Mouse (Mus musculus) limb, embryonic 15.5 days (tissue): ENCODE measurements around the gene Slc25a13. TPM values are rescaled to one million over a fixed set of nuclear protein-coding genes. Genes with fewer than 3 reads are reported as not detected.

ENCODE experiments used
- ATAC-seq: fragments of 200-750 bp; cut with Nextera tagmentation; 2 replicates; pipeline ENCODE4 v1.8.0; 2017; ENCODE audit warnings: low read depth, moderate TSS enrichment; ENCODE audit not compliant: insufficient number of reproducible peaks, low FRiP score, low TSS enrichment
- H3K27ac ChIP-seq: fragments of 300-500 bp; sonication (generic); 2 replicates; pipeline ENCODE4 v1.5.1; 2015; ENCODE audit warnings: moderate library complexity, mild to moderate bottlenecking, inconsistent platforms
- H3K27me3 ChIP-seq: fragments of 300-500 bp; sonication (generic); 2 replicates; pipeline ENCODE4 v1.6.1; 2015; ENCODE audit warnings: inconsistent platforms
- H3K36me3 ChIP-seq: fragments of 300-500 bp; sonication (generic); 2 replicates; pipeline ENCODE4 v1.6.1; 2015; ENCODE audit warnings: inconsistent platforms
- H3K4me1 ChIP-seq: fragments of 300-500 bp; sonication (generic); 2 replicates; pipeline ENCODE4 v1.6.1; 2015; ENCODE audit warnings: inconsistent platforms
- H3K4me2 ChIP-seq: fragments of 300-500 bp; sonication (generic); 2 replicates; pipeline ENCODE4 v1.6.1; 2015; ENCODE audit warnings: mild to moderate bottlenecking, inconsistent platforms
- H3K4me3 ChIP-seq: fragments of 300-500 bp; sonication (generic); 2 replicates; pipeline ENCODE4 v1.5.1; 2015; ENCODE audit warnings: mild to moderate bottlenecking, inconsistent platforms
- H3K9ac ChIP-seq: fragments of 300-500 bp; sonication (generic); 2 replicates; pipeline ENCODE4 v1.6.1; 2015; ENCODE audit warnings: inconsistent platforms
- H3K9me3 ChIP-seq: fragments of 300-500 bp; sonication (generic); 2 replicates; pipeline ENCODE4 v1.6.1; 2016; ENCODE audit warnings: inconsistent platforms
- WGBS: fragments of 180-500 bp; shearing (Covaris S2); methylation state at CpG from one replicate; pipeline ENCODE4 v1.1.7; 2015; 5-methylcytosine and 5-hydroxymethylcytosine counted together
- polyA plus RNA-seq: library from polyadenylated mRNA; unstranded; fragments of >200 nt; fragmentation: Nextera tagmentation; extraction: Ambion mirVana; gene quantifications from 2 replicates; pipeline ENCODE4 v1.2.1, GENCODE M21; 2015

The Slc25a13 gene
- polyA plus RNA-seq, 1 experiment from 2014 or later = 17.2 TPM

DNA sequence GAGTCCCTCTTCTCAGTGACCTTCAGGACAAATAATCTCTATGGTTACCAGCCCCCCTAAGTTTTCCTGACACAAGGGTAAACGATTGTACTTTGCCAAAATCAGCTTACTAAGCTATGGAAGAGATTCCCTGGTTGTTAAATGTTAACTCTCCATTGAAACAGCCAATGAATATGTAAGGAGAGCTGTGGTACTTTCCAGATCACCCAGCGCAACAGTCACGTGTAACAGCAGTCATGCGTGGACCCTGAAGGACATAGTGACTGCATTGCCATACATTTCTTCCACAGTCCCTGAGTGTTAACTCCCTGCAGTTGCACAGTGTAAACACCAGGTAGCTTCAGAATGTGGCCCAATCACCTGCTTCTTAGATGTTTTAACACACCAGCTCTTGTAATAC lies 82.0 kb downstream of the Slc25a13 start:
- no peak overlapping the region for H3K9ac ChIP-seq
- H3K4me2 ChIP-seq = no peak overlapping the region
- H3K27ac ChIP-seq = no peak overlapping the region
- no peaks in the 10 kb centered on the region for H3K9me3 ChIP-seq
- 93% methylated on average over 4 of the region's 4 CpGs for WGBS
- H3K36me3 ChIP-seq = no peaks in the 10 kb centered on the region
- no peaks in the 10 kb centered on the region for H3K4me1 ChIP-seq
- H3K4me3 ChIP-seq = no peak overlapping the region
- no peaks in the 10 kb centered on the region for H3K27me3 ChIP-seq
- ATAC-seq = no peak

- Histone ChIP-seq H3K4me1 (no peaks in the 10 kb centered on the region), H3K27ac (no peak overlapping the region), H3K27me3 (no peaks in the 10 kb centered on the region), H3K9ac (no peak overlapping the region), H3K4me3 (no peak overlapping the region), H3K9me3 (no peaks in the 10 kb centered on the region), H3K4me2 (no peak overlapping the region), H3K36me3 (no peaks in the 10 kb centered on the region)
- WGBS = 81% methylated on average over 8 of the region's 8 CpGs
- ATAC-seq = no peak
Measured at GRCm38 (mm10) chr6:6133556-6134050, 83.4 kb downstream of the Slc25a13 start.

GRCm38 (mm10) chr6:6132047-6132446 lies 84.9 kb downstream of the Slc25a13 start:
- Histone ChIP-seq H3K4me2 (no peak overlapping the region), H3K9ac (no peak overlapping the region), H3K4me1 (no peaks in the 10 kb centered on the region), H3K27me3 (no peaks in the 10 kb centered on the region), H3K27ac (no peak overlapping the region), H3K4me3 (no peak overlapping the region), H3K36me3 (no peaks in the 10 kb centered on the region), H3K9me3 (no peaks in the 10 kb centered on the region)
- ATAC-seq = no peak
- 62% methylated on average over 5 of the region's 5 CpGs for WGBS

DNA sequence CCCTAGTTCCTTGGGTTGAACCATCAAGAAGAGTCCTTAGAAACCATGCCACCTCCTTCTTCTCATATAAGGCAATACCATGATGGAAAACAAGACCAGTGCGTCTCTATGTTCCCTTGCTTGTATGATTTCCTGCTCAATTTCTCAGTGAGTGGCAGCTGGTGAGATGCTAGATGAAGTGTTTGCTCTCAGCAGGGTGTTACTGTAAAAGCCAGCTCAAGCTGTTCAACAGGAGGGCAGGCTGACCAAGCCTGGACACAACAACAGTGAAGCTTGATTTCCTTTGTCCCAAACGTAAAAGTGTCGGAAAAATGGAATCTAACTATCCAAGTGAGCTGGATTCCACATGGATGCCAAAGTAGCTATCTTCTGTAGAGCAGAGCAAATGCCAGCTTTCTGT lies 91.4 kb downstream of the Slc25a13 start:
- ATAC-seq = no peak
- no peak overlapping the region for H3K9ac ChIP-seq
- no peaks in the 10 kb centered on the region for H3K36me3 ChIP-seq
- 78% methylated on average over 3 of the region's 3 CpGs for WGBS
- H3K4me1 ChIP-seq = no peaks in the 10 kb centered on the region
- H3K9me3 ChIP-seq = no peaks in the 10 kb centered on the region
- H3K27me3 ChIP-seq = no peaks in the 10 kb centered on the region
- no peak overlapping the region for H3K27ac ChIP-seq
- no peak overlapping the region for H3K4me3 ChIP-seq
- no peak overlapping the region for H3K4me2 ChIP-seq

GRCm38 (mm10) chr6:6121904-6122303 lies 95.1 kb downstream of the Slc25a13 start:
- Histone ChIP-seq H3K9ac (no peak overlapping the region), H3K4me1 (no peaks in the 10 kb centered on the region), H3K9me3 (no peaks in the 10 kb centered on the region), H3K4me3 (no peak overlapping the region), H3K27ac (no peak overlapping the region), H3K36me3 (no peaks in the 10 kb centered on the region), H3K27me3 (no peaks in the 10 kb centered on the region), H3K4me2 (no peak overlapping the region)
- no peak for ATAC-seq
- WGBS = 92% methylated on average over 5 of the region's 5 CpGs

DNA sequence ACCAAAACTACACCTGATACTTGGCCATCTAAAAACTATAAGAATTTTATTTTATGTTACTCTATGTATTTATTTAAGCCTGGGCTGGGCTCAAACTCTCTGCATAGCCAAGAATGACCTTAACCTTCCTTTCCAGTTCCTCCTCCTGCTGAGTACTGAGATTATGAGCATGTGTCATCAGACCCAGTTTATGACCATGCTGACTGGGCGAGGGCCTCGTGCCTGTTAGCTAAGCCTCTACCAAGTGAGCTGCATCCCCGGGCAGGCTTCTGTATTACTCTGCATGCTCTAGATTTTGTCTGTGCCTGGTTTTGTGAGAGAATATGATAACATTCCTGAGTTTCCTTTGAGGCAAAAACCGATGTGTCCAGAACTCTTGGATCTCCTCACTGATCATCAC lies 96.1 kb downstream of the Slc25a13 start:
- no peaks in the 10 kb centered on the region for H3K36me3 ChIP-seq
- no peaks in the 10 kb centered on the region for H3K9me3 ChIP-seq
- H3K4me2 ChIP-seq = no peak overlapping the region
- H3K4me1 ChIP-seq = no peaks in the 10 kb centered on the region
- no peak overlapping the region for H3K27ac ChIP-seq
- no peak overlapping the region for H3K9ac ChIP-seq
- no peak for ATAC-seq
- H3K27me3 ChIP-seq = no peaks in the 10 kb centered on the region
- H3K4me3 ChIP-seq = no peak overlapping the region
- 62% methylated on average over 4 of the region's 4 CpGs for WGBS

DNA sequence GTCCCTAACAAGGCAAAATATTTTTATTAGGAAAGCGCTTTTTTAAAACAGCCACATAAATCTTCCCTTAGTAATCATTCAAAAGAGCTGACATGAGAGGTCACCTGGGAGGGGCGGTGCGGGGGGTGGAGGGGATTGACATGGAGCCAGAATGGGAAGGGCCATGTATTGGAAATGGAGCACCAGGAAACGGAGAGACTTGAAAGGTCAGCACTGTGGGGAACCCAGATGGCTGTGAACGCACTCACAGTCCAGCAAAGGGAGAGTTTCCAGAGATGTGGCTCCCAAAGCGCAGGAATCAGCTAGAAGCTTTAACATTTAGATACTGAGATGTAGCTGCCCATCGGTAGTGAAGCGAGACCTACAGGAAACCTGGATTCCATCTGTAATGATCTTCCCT lies 101.2 kb downstream of the Slc25a13 start:
- H3K27ac ChIP-seq = no peak overlapping the region
- H3K4me1 ChIP-seq = peaks cover 19% of the 10 kb centered on the region
- H3K9me3 ChIP-seq = no peaks in the 10 kb centered on the region
- no peak for ATAC-seq
- H3K36me3 ChIP-seq = no peaks in the 10 kb centered on the region
- H3K9ac ChIP-seq = no peak overlapping the region
- 63% methylated on average over 8 of the region's 8 CpGs for WGBS
- H3K27me3 ChIP-seq = no peaks in the 10 kb centered on the region
- H3K4me2 ChIP-seq = no peak overlapping the region
- no peak overlapping the region for H3K4me3 ChIP-seq

DNA sequence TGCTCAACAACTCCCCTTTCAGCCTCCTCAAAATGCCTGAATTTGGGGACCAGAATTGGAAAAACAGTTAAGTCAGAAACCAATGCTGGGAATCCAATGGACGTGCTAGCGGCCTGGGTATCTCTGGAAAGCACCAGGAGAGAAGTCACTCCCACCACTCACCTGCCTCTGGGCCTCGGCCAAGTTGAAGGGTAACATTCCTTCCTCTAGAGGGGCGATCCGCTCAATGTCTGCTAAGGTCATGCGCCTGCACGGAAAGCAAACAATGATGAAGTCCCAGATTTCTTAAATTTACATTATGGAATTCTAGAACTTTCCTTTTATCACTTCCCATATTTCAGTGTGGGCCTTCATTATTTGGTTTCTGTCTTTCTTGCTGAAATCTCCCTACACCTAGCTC lies 103.2 kb downstream of the Slc25a13 start:
- Histone ChIP-seq H3K36me3 (no peaks in the 10 kb centered on the region), H3K4me3 (no peak overlapping the region), H3K9ac (no peak overlapping the region), H3K4me1 (peaks cover 19% of the 10 kb centered on the region), H3K9me3 (no peaks in the 10 kb centered on the region), H3K27me3 (no peaks in the 10 kb centered on the region), H3K27ac (peak overlapping the region; percentile 44; the same call in 1 of the 2 replicates), H3K4me2 (no peak overlapping the region)
- WGBS = 53% methylated on average over 7 of the region's 7 CpGs
- ATAC-seq = no peak

GRCm38 (mm10) chr6:6112767-6113528 lies 104.0 kb downstream of the Slc25a13 start:
- ATAC-seq = no peak
- 26% methylated on average over 10 of the region's 10 CpGs for WGBS
- peaks cover 4% of the 10 kb centered on the region; the same call in 1 of the 2 replicates for H3K36me3 ChIP-seq
- no peak overlapping the region for H3K9ac ChIP-seq
- H3K4me1 ChIP-seq = peaks cover 19% of the 10 kb centered on the region
- no peaks in the 10 kb centered on the region for H3K27me3 ChIP-seq
- H3K27ac ChIP-seq = peak overlapping the region; percentile 44
- no peak overlapping the region for H3K4me2 ChIP-seq
- no peaks in the 10 kb centered on the region for H3K9me3 ChIP-seq
- no peak overlapping the region for H3K4me3 ChIP-seq

GRCm38 (mm10) chr6:6107419-6107966 lies 109.5 kb downstream of the Slc25a13 start:
- H3K4me3 ChIP-seq = no peak overlapping the region
- ATAC-seq = no peak

GRCm38 (mm10) chr6:6105586-6105985 lies 111.4 kb downstream of the Slc25a13 start:
- no peak overlapping the region for H3K4me2 ChIP-seq
- no peaks in the 10 kb centered on the region for H3K27me3 ChIP-seq
- H3K4me3 ChIP-seq = no peak overlapping the region
- peaks cover 5% of the 10 kb centered on the region; the same call in 1 of the 2 replicates for H3K36me3 ChIP-seq
- no peak for ATAC-seq
- no peak overlapping the region for H3K27ac ChIP-seq
- 88% methylated on average over 9 of the region's 9 CpGs for WGBS
- no peak overlapping the region for H3K9ac ChIP-seq
- H3K9me3 ChIP-seq = no peaks in the 10 kb centered on the region
- peaks cover 17% of the 10 kb centered on the region; the same call in 1 of the 2 replicates for H3K4me1 ChIP-seq

More at GRCm38 (mm10) chr6:6107419-6107966, 109.5 kb downstream of the Slc25a13 start:
- Histone ChIP-seq H3K9me3 (no peaks in the 10 kb centered on the region), H3K4me1 (peaks cover 11% of the 10 kb centered on the region), H3K9ac (no peak overlapping the region), H3K4me2 (no peak overlapping the region), H3K27ac (no peak overlapping the region), H3K27me3 (no peaks in the 10 kb centered on the region), H3K36me3 (peaks cover 5% of the 10 kb centered on the region; the same call in 1 of the 2 replicates)
- 65% methylated on average over 5 of the region's 5 CpGs for WGBS

DNA sequence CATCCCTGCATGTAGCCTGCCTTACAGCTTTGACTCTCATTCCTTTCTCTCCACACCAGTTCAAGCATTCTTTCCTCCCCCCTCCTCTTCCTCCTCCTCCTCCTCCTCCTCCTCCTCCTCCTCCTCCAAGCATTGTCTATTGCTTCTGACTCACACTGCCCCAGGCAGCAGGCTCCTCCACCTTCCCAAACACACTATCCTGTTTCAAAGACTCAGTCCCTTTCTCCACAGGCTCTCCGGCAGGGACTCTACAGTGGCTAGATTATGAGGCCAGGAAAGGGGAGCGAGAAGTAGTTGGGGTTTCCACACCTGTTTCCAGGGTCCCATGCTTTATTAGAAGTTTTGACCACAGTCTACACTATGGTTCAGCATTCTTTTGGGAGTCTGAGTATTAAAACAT lies 113.5 kb downstream of the Slc25a13 start:
- 65% methylated on average over 2 of the region's 2 CpGs for WGBS
- H3K9ac ChIP-seq = no peak overlapping the region
- H3K27me3 ChIP-seq = no peaks in the 10 kb centered on the region
- H3K27ac ChIP-seq = no peak overlapping the region
- no peak overlapping the region for H3K4me3 ChIP-seq
- no peak overlapping the region for H3K4me2 ChIP-seq
- no peaks in the 10 kb centered on the region for H3K9me3 ChIP-seq
- H3K4me1 ChIP-seq = peaks cover 17% of the 10 kb centered on the region; the same call in 1 of the 2 replicates
- no peak for ATAC-seq
- peaks cover 5% of the 10 kb centered on the region; the same call in 1 of the 2 replicates for H3K36me3 ChIP-seq
